Mouse (Mus musculus) olfactory bulb, adult 2 months (tissue): ENCODE data around the gene Med22. TPM values are rescaled to one million over a fixed set of nuclear protein-coding genes. Genes with fewer than 3 reads are reported as not detected.

Source experiments
- H3K27ac ChIP-seq: fragments of 200-500 bp; 2 replicates; pipeline ENCODE4 v1.5.1; 2012; ENCODE audit warnings: low read depth, low read length; ENCODE audit not compliant: insufficient read depth
- H3K4me1 ChIP-seq: fragments of 200-500 bp; 2 replicates; pipeline ENCODE4 v1.6.1; 2012; ENCODE audit warnings: low read length; ENCODE audit not compliant: control insufficient read depth, insufficient read depth
- H3K4me3 ChIP-seq: fragments of 200-500 bp; 2 replicates; pipeline ENCODE4 v1.5.1; 2012; ENCODE audit warnings: mild to moderate bottlenecking, low read depth, low read length, moderate library complexity; ENCODE audit not compliant: insufficient read depth
- CTCF ChIP-seq: fragments of 200-500 bp; IDR thresholded peaks from 2 replicates; pipeline ENCODE4 v1.5.1; 2012; ENCODE audit warnings: low read depth, mild to moderate bottlenecking, low read length, moderate library complexity; ENCODE audit not compliant: insufficient read depth
- POLR2A ChIP-seq: fragments of 200-500 bp; IDR thresholded peaks from 2 replicates; pipeline ENCODE4 v1.6.1; 2012; ENCODE audit warnings: mild to moderate bottlenecking, low read depth, low read length, moderate library complexity; ENCODE audit not compliant: insufficient read depth
- WGBS: fragments of 180-500 bp; shearing (Covaris S2); methylation state at CpG from one replicate; pipeline ENCODE4 v1.1.7; 2018; 5-methylcytosine and 5-hydroxymethylcytosine counted together
- polyA plus RNA-seq: library from polyadenylated mRNA; stranded (reverse); fragments of >200 nt; gene quantifications from 2 replicates; pipeline ENCODE4 v1.2.4, GENCODE M21; 2012; ENCODE audit warnings: low replicate concordance; ENCODE audit not compliant: missing spikeins, insufficient read depth, insufficient read length

Med22 gene
- polyA plus RNA-seq, 1 experiment = not detected

GRCm38 (mm10) chr2:26921784-26922183 is 11.3 kb upstream of the Med22 start:
- Histone ChIP-seq H3K4me1 (peaks cover 11% of the 10 kb centered on the region), H3K27ac (no peak overlapping the region), H3K4me3 (no peak overlapping the region)
- TF ChIP-seq CTCF = no peak
- 62% methylated on average over 9 of the region's 9 CpGs for WGBS

GRCm38 (mm10) chr2:26920190-26920855 is 9.8 kb upstream of the Med22 start:
- Histone ChIP-seq H3K4me3 (no peak overlapping the region), H3K27ac (no peak overlapping the region), H3K4me1 (peaks cover 14% of the 10 kb centered on the region)
- no peak for TF ChIP-seq POLR2A
- TF ChIP-seq CTCF = no peak
- 79% methylated on average over 6 of the region's 6 CpGs for WGBS

- Histone ChIP-seq H3K4me3 (no peak overlapping the region), H3K4me1 (peaks cover 16% of the 10 kb centered on the region), H3K27ac (no peak overlapping the region)
- WGBS = 73% methylated on average over 3 of the region's 3 CpGs
- TF ChIP-seq POLR2A (no peak), CTCF (no peak)
Observed at GRCm38 (mm10) chr2:26919684-26920083, 9.2 kb upstream of the Med22 start.

GRCm38 (mm10) chr2:26916738-26917137 is 6.3 kb upstream of the Med22 start:
- peaks cover 22% of the 10 kb centered on the region for H3K4me1 ChIP-seq
- 2% methylated on average over 13 of the region's 13 CpGs for WGBS
- no peak for TF ChIP-seq CTCF
- H3K4me3 ChIP-seq = peak overlapping the region; percentile 80
- no peak overlapping the region for H3K27ac ChIP-seq

- H3K27ac ChIP-seq = peak within 1 kb of the TSS; percentile 17; the same call in 1 of the 2 replicates
- TF ChIP-seq POLR2A (peak; percentile 38; the same call in 1 of the 2 replicates), CTCF (no peak)
- peaks cover 25% of the 10 kb centered on the region for H3K4me1 ChIP-seq
- peak within 1 kb of the TSS; percentile 80 for H3K4me3 ChIP-seq
- WGBS = 1% methylated on average over 47 of the region's 47 CpGs
Observed at GRCm38 (mm10) chr2:26915927-26916728, 5.7 kb upstream of the Med22 start, which contains the start of the genes Surf2 and Surf1. Surf2 (plus strand) TSS chr2:26916367. Surf1 (minus strand) TSS chr2:26916530.

- H3K4me3 ChIP-seq = no peak overlapping the region
- no peak overlapping the region for H3K27ac ChIP-seq
- no peak for TF ChIP-seq POLR2A
- no peak for TF ChIP-seq CTCF
- peaks cover 25% of the 10 kb centered on the region for H3K4me1 ChIP-seq
- WGBS = 57% methylated on average over 8 of the region's 8 CpGs
Observed at GRCm38 (mm10) chr2:26914148-26914941, 3.9 kb upstream of the Med22 start.

GRCm38 (mm10) chr2:26913416-26914147 is 3.1 kb upstream of the Med22 start:
- TF ChIP-seq POLR2A (no peak), CTCF (no peak)
- Histone ChIP-seq H3K4me1 (peaks cover 30% of the 10 kb centered on the region), H3K27ac (no peak overlapping the region), H3K4me3 (no peak overlapping the region)
- 76% methylated on average over 17 of the region's 17 CpGs for WGBS

GRCm38 (mm10) chr2:26912253-26912770 is 1.8 kb upstream of the Med22 start:
- Histone ChIP-seq H3K4me1 (peaks cover 28% of the 10 kb centered on the region), H3K27ac (no peak overlapping the region), H3K4me3 (0 out of 2 replicates have a peak overlapping the region, but pooled peaks have one; percentile 84)
- TF ChIP-seq CTCF (no peak), POLR2A (no peak)
- WGBS = 57% methylated on average over 5 of the region's 5 CpGs
